Mouse (Mus musculus) testis, adult 2 months (tissue): ENCODE data around the gene Uri1. TPM values are rescaled to one million over a fixed set of nuclear protein-coding genes. Genes with fewer than 3 reads are reported as not detected.

ENCODE experiments used
- H3K27ac ChIP-seq: fragments of 200-500 bp; 2 replicates; pipeline ENCODE4 v1.5.1; 2012; ENCODE audit warnings: low read depth, low read length; ENCODE audit not compliant: control insufficient read depth, insufficient read depth
- H3K27me3 ChIP-seq: fragments of 200-500 bp; 2 replicates; pipeline ENCODE4 v1.6.1; 2012; ENCODE audit warnings: mild to moderate bottlenecking, low read length, moderate library complexity; ENCODE audit not compliant: control insufficient read depth, insufficient read depth
- H3K36me3 ChIP-seq: fragments of 200-500 bp; 2 replicates; pipeline ENCODE4 v1.6.1; 2012; ENCODE audit warnings: mild to moderate bottlenecking, low read length; ENCODE audit not compliant: control insufficient read depth, insufficient read depth
- H3K4me1 ChIP-seq: fragments of 200-500 bp; 2 replicates; pipeline ENCODE4 v1.6.1; 2012; ENCODE audit warnings: low read length; ENCODE audit not compliant: control insufficient read depth, insufficient read depth
- H3K4me3 ChIP-seq: fragments of 200-500 bp; 2 replicates; pipeline ENCODE4 v1.5.1; 2012; ENCODE audit warnings: low read depth, mild to moderate bottlenecking, low read length, moderate library complexity, mixed read lengths; ENCODE audit not compliant: control insufficient read depth
- CTCF ChIP-seq: fragments of 200-500 bp; IDR thresholded peaks from 2 replicates; pipeline ENCODE4 v1.5.1; 2012; ENCODE audit warnings: low read depth, mild to moderate bottlenecking, inconsistent platforms, low read length, moderate library complexity; ENCODE audit not compliant: control insufficient read depth, insufficient read depth, insufficient replicate concordance
- POLR2A ChIP-seq: fragments of 200-500 bp; IDR thresholded peaks from 2 replicates; pipeline ENCODE4 v1.6.1; 2012; ENCODE audit warnings: low read depth, mild to moderate bottlenecking, inconsistent platforms, low read length, moderate library complexity; ENCODE audit not compliant: control insufficient read depth
- polyA plus RNA-seq: library from polyadenylated mRNA; depleted of rRNA; stranded (reverse); fragments of >200 nt; gene quantifications from 2 replicates; pipeline ENCODE4 v1.2.3, GENCODE M21; 2012; rRNA removed

Gene Uri1
- 50.4 and 59.4 TPM in 2 replicates for polyA plus RNA-seq

GRCm38 (mm10) chr7:38023451-38023850 is at the start of gene Uri1:
Gene Uri1, minus strand, starts transcription at chr7:38023551.
- H3K36me3 ChIP-seq, result no peaks in the 10 kb centered on the region
- peak within 1 kb of the TSS; percentile 66 for H3K4me3 ChIP-seq

GRCm38 (mm10) chr7:38071065-38071464 is 47.7 kb upstream of the Uri1 start:
- Histone ChIP-seq H3K4me1 (peaks cover 17% of the 10 kb centered on the region), H3K27me3 (no peaks in the 10 kb centered on the region), H3K36me3 (no peaks in the 10 kb centered on the region), H3K27ac (no peak overlapping the region), H3K4me3 (peak overlapping the region; percentile 19; the same call in 1 of the 2 replicates)
- TF ChIP-seq POLR2A, result no peak
- no peak for TF ChIP-seq CTCF

More at GRCm38 (mm10) chr7:38023451-38023850, at the start of gene Uri1:
- H3K27ac ChIP-seq, result no peak within 1 kb of the TSS; the same call in 1 of the 2 replicates
- TF ChIP-seq POLR2A (no peak), CTCF (no peak)
- H3K4me1 ChIP-seq, result no peaks in the 10 kb centered on the region
- H3K27me3 ChIP-seq, result no peaks in the 10 kb centered on the region

GRCm38 (mm10) chr7:38070663-38071062 is 47.3 kb upstream of the Uri1 start:
- TF ChIP-seq CTCF (no peak), POLR2A (no peak)
- H3K27me3 ChIP-seq, result no peaks in the 10 kb centered on the region
- H3K36me3 ChIP-seq, result no peaks in the 10 kb centered on the region
- H3K27ac ChIP-seq, result no peak overlapping the region
- peaks cover 16% of the 10 kb centered on the region for H3K4me1 ChIP-seq
- H3K4me3 ChIP-seq, result peak overlapping the region; percentile 65

GRCm38 (mm10) chr7:38064431-38064830 is 41.1 kb upstream of the Uri1 start:
- H3K27me3 ChIP-seq, result no peaks in the 10 kb centered on the region
- no peaks in the 10 kb centered on the region for H3K36me3 ChIP-seq
- peaks cover 8% of the 10 kb centered on the region for H3K4me1 ChIP-seq
- H3K4me3 ChIP-seq, result no peak overlapping the region
- H3K27ac ChIP-seq, result no peak overlapping the region
- TF ChIP-seq CTCF, result no peak
- TF ChIP-seq POLR2A, result no peak

- Histone ChIP-seq H3K27me3 (no peaks in the 10 kb centered on the region), H3K4me3 (peak overlapping the region; percentile 71), H3K27ac (peak overlapping the region; percentile 40), H3K4me1 (peaks cover 6% of the 10 kb centered on the region), H3K36me3 (no peaks in the 10 kb centered on the region)
- TF ChIP-seq POLR2A (0 out of 2 replicates have a peak, but pooled peaks have one; percentile 25), CTCF (peak; percentile 76; the same call in 1 of the 2 replicates)
Measured at GRCm38 (mm10) chr7:38061060-38061970, 38.0 kb upstream of the Uri1 start.

GRCm38 (mm10) chr7:38059636-38060330 is 36.4 kb upstream of the Uri1 start:
- H3K4me3 ChIP-seq, result no peak overlapping the region
- TF ChIP-seq POLR2A, result no peak
- TF ChIP-seq CTCF, result no peak
- H3K27me3 ChIP-seq, result no peaks in the 10 kb centered on the region
- peaks cover 6% of the 10 kb centered on the region for H3K4me1 ChIP-seq
- H3K27ac ChIP-seq, result no peak overlapping the region
- H3K36me3 ChIP-seq, result no peaks in the 10 kb centered on the region

- TF ChIP-seq POLR2A (no peak), CTCF (no peak)
- Histone ChIP-seq H3K27ac (no peak overlapping the region), H3K4me1 (peaks cover 6% of the 10 kb centered on the region), H3K36me3 (no peaks in the 10 kb centered on the region), H3K4me3 (no peak overlapping the region), H3K27me3 (no peaks in the 10 kb centered on the region)
Measured at GRCm38 (mm10) chr7:38059096-38059495, 35.7 kb upstream of the Uri1 start.
